Mouse (Mus musculus) ES-CJ7 (cell line): ENCODE results near the gene Vill.

ENCODE experiments used
- DNase-seq: peaks from one replicate; pipeline ENCODE4 v3.0.0; 2011; ENCODE audit warnings: low read depth, low spot score

Vill gene

DNA sequence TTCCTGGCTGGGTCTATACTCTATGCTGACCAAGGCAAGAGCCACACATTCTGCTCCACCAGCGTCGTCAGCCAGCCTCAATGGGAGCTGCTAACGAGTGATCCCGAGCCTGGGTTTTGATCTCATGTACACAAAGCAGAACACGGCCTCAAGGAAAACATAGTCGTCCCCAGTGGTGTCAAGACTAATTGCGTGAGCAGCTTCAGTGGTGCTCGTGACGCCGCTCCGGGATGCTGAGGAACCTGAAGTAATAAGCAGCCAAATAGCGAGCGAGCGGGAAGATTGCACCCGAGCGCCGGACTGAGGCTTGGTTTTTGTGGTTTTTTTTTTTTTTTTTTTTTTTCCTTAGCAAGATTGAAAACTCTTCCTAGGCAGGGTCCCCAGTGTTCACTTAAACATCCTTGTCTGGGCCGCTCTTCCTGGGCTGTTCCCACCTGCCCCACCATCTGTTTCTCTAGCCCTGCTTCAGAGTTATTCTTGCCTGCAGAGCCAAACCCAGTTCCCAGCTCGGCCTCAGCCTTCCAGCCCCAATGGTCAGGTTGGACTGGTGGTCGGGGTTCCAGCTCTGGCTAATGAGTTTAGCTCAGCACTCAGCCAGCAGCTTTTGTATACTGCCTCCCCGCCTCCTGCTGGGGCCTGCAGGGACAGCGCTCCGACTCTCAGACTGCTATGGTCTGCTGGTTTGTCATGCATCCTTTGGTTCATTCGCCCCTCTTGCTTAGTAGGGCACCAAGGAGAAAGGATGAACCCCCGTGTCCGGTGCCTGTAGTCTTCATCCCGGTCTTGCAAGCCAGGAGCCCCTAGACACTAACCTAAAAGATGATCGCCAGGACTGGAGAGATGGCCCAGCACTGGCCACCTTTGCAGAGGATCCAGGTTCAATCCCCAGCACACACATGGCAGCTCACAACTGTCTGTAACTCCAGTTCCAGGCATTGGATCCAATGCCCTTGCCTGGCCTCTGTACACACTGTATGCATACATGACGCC lies 17.6 kb upstream of the Vill start:
- no peak for DNase-seq

DNA sequence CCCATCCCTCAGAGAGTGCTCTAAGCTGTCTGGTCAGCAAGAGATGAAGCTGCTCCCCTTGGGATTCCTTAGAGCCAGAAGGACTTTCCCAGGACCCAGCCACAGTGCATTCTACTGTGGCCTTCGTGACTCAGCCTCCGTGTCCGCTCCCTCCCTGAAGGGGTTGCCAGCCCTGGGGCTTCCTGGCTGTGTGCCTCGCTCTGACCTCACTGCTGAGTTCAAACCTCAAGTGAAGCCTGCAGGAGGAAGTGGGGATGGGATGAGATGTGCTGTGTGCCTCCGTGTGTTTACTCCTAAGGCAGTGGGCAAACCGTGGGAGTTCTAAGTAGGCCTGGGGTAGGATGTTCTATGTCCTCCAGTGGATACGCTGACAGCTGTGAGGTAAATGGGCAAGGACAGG lies 16.7 kb upstream of the Vill start:
- DNase-seq, result no peak

DNA sequence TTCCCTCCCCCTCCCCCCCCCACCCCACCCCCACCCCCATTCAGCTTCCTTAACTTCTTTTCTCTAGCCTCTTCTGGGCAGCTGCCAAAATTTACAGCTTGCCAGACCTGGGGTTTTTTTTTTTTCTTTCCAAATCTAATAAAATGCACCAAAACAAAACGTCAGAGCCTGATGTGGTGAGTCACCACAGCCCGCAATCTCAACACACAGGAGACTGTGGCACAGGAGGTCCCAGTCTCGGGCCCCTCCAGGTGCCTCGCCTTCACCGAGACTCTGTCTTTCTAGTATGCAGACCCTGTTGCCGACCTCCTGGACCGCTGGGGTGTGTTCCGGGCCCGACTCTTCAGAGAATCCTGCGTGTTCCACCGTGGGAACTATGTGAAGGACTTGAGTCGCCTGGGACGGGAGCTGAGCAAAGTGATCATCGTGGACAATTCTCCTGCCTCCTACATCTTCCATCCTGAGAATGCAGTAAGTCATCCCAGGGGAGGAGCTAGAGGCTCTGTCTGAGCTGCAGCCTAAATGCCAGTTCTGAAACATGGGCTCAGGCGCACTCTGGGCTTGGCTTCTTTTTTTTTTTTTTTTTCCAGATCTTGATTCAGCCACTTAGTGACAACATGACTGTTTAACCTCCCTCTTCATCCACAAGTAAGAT lies 15.4 kb upstream of the Vill start:
- DNase-seq, result no peak

DNA sequence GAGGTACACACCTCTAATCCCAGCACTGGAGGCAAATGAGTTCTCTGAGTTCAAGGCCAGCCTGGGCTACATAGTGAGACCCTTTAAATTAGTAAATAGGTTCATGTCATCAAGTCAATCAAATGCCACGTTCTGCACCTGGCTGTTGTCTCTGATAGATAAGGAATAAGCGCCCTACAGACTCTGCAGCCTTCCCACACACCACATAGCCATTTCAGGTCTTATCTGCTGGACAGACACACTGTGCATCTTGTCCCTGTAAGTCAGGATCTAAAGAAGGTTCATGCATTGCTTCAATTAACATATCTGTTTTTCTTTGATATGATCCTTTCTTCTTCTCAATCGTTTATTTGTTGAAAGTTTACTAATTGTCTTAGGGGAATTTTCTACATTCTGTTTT lies 14.0 kb upstream of the Vill start:
- no peak for DNase-seq

DNA sequence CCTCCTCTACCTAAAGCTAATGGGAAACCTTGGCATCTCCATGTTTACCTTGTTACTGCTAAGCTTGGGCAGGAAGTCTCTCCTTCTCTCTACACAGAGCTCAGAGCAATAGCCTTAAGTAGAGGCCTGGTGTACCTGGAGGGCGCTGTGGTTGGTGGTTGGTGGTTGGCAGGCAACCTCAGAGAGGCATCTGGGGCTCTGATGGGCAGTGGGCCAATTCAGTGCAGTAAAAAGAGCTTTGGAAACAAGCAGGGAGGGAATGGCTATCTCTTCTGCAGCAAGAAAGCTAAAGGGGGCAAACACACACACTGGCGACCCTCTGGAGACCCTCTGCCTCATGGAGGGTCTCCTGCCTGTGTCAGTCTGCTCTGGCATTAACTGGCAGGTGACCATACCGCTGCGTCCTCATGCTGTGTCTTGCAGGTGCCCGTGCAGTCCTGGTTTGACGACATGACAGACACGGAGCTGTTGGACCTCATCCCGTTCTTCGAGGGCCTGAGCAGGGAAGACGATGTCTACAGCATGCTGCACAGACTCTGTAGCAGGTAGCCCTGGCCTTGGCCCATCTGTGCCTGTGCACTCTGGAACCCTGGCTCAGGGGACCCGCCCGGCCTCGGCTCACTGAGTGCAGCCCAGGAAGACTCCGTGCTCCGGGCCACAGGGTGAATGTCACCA lies 12.3 kb upstream of the Vill start:
- DNase-seq, result no peak

DNA sequence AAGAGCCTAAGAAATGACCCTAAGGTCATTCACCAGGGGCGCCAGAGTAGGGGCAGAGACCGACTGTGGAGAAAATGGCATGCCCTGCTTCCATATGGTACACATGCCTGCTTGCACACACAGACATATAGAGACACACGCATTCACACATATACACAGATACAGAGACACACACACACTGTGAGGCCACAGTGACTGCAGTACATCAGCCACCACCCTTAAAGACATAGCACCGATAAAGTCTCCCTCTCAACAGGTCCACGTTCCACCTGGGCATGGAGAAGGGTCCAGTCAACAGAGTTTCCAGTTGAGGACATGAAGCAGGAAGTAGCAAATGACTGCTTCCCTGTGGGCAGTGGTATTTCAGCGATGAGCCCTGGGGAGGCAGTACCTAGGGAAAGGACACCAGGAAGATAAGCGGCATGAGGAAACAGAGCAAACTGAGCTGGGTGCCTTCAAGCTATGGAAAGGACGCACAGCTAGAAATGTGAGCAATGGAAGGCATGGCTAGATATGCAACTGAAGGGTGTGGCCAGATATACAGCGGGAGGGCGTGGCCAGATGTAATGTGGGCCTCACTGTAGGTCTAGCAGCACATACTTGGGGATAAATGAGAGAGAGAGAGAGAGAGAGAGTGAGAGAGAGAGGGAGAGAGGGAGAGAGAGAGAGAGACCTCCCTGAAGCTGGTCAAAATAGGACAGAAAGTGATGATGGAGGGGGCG lies 4.2 kb upstream of the Vill start:
- DNase-seq, result no peak

DNA sequence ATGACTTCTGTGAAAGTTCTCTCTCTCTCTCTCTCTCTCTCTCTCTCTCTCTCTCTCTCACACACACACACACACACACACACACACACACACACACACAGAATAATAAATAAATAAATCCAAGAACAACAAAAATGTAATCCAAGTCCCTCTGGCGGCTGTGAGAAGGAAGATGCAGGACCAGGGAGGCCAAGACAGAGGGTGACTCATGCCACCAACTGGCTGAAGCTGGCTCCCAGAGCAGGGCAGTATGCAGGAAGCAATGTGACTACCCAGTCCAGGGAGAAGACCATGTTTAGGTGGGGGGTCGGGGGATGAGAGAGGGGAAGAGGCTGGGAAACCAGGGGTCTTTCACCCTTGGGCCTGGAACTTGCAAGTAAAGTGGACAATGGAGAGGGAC lies 1.4 kb upstream of the Vill start:
- DNase-seq, result no peak

DNA sequence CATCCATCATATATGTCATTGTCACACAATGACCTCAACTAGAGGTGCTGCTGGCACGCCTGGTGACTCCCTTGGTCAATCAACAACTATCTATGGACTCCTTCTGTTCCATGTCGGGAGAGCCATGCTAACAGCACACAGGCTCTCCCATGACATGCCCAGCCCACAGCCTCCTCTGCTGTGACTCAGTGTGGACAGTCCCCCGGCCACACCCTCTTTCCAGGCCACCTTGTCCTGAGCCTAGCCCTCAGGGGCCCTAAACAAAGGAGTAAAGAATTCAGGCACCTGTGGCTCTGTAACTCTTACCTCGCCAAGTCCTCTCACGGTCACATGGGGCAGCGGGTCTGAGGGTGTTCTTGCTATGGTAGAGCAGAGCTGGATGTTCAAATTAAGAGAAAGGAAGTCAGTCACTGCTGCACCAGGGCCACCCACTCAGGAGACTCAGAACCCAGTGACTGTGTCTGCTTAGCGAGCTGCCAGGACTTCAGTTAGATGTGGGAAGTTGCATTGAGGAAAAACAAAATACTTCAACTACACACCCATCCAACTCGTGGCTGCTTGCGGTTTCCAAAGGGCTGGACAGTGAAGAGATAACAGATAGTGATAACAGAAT lies 1.5 kb downstream of the Vill start:
- DNase-seq, result no peak

DNA sequence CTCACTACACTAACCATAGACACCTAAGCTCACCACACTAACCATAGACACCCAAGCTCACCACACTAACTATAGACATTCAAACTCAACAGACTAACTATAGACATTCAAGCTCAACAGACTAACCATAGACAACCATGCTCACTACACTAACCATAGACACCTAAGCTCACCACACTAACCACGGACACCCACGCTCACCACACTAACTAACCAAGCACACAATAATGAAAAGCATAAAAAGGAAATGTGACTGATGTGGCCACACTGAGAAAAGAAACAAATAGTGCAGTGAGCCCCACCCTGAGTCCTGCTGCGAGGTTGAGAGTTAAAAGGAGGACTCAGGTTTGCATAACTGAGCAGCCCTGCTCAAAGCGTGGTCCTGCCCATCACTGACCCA lies 2.8 kb downstream of the Vill start:
- DNase-seq, result no peak

DNA sequence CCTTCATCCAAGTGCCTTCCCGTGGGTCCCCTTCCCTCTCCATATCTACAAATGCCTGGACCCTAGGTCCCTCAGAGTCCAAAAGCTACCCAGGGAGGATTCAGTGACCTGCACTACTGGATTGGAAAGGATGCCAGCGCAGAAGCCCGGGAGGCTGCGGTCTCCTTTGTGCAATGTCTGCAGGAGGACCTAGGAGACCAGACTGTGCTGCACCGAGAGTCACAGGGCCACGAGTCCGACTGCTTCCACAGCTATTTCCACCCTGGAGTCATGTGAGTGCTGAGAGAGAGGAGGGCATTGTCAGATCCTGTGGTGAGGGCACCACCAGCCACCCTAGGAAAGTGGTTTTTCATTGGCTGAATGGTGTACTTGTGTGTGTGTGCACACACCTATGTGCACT lies 5.7 kb downstream of the Vill start:
- DNase-seq, result no peak

DNA sequence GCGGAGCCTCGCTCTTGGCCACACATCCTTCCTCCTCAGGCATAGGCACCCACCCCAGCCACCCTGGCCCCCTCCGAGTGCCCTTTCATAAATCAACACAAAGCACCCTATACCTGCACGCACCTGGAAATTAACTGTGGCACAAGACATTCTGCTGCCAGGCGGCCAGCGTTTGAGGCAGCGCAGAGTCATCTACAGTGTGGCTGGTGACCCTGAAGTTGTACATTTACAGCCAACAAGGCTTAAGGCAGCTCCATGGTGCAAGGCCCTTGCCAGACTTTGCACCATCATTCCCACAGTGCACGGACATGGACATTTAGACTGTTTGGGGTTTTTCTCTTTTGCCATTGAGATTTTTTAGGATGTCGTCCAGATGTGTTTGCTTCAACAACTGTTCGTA lies 8.1 kb downstream of the Vill start:
- no peak for DNase-seq

DNA sequence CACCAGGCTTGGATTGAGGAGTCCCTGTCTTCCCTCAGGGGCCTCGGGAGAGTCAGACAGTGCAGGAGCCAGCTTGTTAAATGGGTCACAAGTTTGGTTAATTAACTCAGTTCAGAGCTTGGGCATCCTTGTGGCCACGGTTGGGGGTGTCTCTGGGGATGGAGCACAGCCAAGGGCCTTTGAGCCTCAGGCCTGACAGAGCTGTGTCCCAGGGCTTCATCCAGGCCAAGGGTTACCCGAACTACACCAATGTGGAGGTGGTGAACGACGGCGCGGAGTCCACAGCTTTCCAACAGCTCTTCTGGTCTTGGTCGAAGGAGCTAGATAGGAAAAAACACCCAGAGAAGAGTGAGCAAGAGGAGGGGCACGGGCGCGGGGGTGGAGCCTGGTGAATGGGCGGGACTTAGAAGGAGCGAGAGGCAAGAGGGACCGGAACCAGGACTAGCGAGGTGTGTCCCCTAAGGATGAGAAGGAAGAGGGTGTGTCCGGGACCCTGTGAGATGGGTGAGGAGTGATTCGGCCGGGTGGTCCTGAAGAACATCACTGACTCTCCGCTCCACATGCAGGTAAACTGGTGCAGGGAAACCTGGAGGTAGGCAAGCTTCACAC lies 10.6 kb downstream of the Vill start:
- DNase-seq, result peak; percentile 76

DNA sequence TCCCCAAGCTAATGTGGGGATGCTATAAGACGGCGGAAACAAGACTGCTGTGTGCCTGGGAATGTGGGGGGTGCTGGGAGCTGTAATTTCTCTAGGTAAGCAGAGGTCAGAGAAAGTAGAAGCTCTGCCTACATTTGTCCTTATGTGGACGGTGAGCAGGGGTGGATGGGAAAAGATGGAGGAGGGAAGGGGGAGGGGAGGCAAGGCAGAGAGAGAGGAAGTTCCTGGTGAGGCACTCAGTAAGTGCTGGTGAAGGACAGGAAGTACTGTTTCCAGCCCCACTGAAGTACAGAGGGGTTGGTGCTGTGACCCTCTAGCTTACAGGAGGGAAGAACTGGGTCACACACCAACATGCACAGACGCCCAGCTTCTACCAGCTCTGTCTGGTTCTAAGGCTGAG lies 11.7 kb downstream of the Vill start:
- peak; percentile 56 for DNase-seq

DNA sequence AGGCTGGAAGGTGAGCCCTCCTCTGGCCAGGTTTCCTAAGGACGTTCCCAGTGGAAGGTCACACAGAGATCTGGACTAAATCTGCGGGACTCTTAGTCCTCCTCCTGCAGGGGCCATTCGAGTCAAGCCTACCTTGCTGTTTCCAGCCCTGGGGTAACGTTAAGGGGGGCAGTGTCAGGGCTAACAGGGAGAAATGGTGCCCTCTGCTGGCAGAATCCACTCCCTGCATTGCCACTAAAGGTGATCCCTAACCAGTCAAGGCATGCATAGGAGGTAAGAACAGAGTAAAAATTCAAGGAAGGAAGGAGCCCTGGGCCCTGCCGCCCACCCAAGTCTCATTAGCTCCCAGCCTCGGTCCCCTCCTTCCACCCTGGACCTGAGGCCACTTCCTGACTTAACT lies 15.0 kb downstream of the Vill start:
- peak; percentile 74 for DNase-seq

DNA sequence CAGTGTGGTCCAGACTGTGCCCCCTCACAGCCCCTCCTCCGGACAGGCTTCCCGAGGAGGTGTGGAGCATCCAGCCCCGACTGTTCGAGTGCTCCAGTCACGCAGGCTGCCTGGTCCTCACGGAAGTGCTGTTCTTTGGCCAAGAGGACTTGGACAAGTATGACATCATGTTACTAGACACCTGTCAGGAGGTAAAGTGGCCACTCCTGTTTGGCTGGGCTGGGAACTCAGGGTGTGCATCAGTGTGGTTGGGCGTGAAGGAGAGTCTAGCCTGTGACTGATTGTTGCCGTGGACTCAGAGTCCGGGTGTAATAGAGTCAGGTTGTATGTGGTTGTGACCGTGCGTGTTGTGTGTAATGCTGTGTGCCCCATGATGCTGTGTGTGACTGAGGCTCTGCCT lies 15.7 kb downstream of the Vill start:
- DNase-seq, result no peak

DNA sequence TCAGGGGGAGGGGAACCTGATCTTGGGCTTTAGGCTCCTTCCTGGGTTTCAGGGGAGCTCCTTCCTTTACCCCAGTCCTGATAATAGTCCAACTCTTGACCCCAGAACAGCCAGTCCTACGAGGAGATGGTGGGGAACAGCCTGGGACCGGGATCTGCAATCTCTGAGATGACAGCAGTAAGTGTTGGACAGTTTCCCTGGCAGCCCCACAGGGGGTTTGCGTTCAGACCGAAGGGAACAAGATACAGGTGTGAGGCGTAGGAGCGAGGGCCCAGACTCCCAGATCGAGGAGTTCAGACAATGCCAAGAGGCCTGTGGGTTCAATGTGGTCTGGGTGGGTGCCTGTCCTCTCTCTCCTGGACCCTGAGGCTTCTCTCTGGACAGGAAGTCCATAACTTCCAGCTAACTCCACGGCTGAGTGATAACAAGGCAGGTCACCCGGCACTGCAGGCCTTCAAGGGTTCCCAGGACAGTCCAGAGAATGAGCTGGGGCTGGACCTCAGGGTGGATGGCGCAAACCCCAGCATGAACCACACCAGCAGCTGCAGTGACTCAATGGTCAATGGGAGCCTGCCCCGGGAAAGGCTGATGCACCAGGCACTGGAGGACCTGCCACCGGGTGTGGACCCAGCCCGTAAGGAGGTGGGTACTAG lies 17.7 kb downstream of the Vill start:
- DNase-seq, result no peak

DNA sequence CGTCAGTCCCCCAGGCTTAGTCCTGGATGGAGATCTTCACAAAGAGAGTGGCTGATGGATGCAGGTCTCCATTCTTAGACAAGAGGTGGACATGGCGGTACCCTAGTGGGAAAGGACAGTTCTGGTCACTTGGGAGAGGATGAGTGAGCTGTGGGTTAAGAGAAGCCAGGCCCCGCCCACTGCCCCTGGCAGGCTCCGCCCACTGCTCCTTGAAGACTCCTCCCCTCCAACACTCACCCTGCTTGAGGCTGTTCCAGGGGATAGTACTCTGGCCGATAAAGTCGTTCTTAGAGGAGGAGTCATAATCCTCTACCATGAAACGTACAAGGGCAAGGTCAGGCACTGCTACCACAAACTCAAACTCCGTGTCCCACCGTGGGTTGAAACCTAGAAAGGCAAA lies 19.2 kb downstream of the Vill start:
- DNase-seq, result no peak

DNA sequence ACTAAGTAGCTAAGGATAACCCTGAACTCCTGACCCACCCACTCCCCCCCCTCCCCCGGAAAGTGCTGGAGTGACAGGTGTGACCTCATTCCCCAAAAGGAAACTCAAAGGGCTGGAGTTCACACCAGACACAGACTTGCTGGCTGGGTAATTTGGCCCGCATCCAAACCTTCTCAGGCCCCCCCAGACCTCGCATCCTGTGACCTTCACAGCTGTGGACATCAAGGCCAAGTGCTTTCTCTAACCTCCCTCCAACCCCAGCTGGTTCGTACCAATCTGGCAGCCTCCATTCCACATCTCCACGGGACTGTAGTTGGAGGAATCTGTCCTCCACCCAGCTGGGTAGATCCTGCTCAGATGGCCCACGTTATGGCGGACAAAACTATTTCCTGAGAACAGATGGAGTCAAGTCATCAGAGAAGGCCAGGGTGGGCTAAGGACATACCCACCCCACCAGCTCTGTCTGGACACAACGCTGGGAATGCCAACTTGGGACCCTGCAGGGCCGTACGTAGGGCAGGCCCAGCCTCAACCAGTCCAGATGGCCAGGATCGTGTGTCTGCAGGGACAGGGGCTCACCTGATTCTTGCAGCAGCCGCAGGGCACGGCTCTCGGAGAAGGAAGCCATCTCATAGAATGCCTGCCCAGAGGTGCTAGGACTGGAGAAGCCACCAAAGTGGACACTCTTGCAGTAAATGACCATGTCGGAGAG lies 20.8 kb downstream of the Vill start:
- no peak for DNase-seq

DNA sequence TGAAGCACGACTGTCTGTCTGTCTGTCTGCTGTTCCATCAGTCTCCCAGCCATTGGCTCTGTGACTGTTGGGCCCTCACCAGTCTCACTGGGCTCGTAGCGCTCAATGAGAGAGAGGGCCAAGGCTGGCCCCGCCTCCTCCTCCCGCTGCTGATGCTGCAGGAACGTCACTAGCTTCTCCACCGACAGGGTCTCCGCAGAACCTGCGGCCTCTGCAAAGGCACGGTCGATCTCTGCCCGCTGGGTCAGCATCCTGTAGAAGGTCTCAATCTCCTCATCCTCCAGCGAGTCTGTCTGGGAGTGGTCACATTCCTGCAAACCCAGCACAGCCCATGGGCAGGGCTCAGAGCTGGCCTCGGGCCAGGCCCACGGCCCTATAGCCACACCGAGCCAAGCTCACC lies 23.1 kb downstream of the Vill start:
- peak; percentile 57 for DNase-seq
